Mouse (Mus musculus): ENCODE data around the gene Lyzl6.

DNA sequence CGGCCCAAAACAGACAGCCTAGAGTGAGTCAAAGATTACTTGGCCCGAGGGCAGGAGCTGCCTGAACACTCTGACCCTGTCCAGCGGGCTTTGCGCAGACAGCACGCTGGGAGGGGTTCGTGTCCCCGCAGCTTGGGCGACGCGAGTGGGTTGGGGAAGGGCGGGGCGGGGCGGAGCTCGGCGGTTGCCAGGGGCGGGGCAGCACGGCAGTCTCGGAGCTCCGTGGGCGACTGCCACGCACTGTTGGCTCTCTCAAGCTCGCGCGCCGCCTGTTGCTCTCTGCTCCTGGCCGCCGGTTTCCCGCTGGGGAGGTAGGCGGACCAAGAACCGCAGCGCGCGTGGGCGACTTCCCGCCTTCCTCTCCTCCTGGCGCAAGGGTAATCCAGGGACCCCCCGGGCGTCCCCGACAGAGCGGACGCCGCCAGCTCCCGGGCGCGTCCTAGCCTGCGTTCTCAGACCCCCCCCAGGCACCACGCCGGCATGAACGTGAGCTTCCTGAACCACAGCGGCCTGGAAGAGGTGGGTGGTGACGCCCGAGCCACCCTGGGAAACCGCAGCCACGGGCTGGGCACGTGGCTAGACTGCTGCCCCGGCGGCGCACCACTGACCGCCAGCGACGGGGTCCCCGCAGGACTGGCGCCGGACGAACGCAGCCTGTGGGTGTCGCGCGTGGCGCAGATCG, 10.8 kb upstream of the Lyzl6 start, which contains the start of gene Rprml:
- TF ChIP-seq CTCF (IDR thresholded peaks at IDR 0.05; ENCODE audit: low read depth) (no peak), EP300 (IDR thresholded peaks at IDR 0.05; ENCODE audit: low read depth) (no peak)
